Mouse (Mus musculus) spleen, adult 18-20 months (tissue): ENCODE data around the gene Ssr3.

ENCODE experiments used
- DNase-seq, 2 experiments: peaks; one replicate each; pipeline ENCODE4 v3.0.0; 2022; ENCODE audit warnings: mixed read lengths in 2 of 2

Ssr3 gene

DNA sequence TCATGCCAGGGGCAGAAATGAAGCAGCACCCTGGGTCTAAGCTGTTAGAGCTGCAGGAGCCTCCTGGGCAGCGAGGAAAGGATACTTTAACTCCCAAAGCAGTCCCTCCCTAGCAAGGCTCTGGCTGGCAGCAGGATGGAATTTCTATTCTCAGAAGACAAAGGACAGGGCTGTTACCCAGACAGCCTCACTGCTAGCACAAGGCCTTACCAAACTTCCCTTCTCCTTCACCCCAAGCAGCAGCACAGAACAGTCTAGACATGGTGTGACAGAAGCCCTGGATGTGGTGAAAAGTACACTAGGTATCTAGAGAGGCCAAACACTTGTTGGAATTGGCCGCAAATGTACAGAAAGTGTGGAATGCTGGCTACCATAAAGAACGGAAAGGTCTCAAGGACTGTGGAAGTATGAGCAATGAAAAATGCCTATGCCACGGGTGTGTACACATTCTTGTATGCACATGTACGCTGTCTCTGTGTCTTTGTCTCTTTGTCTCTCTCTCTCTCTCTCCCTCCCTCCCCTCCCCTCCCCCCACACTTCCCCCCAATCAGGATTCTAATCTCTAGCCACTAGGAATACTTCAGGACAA, 18.7 kb downstream of the Ssr3 start:
- no peak for DNase-seq

DNA sequence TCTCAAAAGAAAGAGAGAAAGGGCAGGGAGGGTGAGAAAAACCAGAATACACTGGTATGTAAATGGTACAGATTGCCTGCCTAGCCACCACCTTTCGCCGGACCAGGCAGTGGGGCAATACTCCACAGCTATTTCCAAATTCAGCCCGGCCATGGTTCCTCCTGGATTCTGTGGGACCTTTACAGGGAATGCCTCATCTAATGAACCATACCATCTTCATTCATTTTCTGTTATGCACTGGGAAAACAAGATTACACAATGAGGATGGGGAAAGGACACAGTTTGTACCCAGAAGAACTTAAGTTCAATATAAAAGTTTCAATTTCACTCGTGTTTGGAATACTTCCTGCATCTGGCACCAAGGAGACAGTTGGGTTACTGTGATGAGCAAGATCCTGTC, 19.9 kb downstream of the Ssr3 start:
- no peak for DNase-seq

DNA sequence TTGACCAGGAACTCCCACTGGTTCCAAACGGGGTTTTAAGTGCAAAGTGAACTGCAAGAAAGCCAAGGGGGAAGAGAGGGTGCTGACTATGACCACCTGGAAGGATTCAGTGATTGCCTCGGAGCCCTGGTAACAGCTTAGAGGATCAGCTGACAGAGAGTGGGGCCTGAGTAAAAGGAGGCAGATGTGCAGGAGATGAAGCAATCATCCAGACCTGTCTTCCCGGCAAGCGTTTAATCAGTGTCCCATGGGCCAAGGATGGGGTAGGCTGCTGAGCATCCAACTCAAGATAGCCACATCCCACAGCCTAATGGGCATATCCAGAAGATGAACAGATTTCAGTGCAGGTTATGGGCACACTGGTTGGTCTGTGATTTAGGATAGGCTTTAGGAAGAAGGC, 24.5 kb downstream of the Ssr3 start:
- DNase-seq, result no peak

DNA sequence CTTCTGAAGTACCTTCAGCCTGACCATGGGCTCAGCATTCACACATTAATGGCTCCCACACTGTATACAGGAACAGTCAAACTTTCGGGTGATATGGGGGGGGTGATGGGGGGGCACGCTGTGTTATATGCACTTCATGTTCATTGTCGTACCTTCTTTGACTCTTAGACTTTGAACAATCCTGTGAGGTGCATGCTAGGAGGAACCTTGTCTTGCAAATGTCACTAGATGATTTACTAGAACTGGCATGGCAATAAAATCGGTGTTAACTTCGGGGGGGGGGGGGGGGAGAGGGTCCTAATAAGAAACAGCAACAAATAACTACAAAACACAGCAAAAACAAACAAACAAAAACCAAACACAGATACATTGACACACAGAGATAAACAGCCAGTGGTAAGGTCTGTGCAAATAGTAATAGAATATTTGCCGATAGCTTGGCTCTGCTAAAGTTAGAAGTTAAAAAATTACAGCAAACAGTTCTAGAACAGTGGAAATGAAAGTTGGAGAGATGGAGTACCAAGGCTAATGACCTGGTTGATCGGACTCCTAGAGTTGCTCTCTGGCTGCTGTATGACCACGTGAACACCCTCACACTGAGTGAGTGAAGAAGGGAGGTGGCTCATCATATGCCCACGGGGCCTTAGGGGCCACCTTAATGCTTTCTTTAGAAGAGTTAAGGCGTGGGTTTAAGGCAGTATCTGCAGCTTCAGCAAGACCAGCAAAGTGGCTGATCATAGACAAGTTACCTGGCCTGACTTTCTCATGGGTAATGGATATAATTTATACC, 26.3 kb downstream of the Ssr3 start:
- DNase-seq, result no peak

DNA sequence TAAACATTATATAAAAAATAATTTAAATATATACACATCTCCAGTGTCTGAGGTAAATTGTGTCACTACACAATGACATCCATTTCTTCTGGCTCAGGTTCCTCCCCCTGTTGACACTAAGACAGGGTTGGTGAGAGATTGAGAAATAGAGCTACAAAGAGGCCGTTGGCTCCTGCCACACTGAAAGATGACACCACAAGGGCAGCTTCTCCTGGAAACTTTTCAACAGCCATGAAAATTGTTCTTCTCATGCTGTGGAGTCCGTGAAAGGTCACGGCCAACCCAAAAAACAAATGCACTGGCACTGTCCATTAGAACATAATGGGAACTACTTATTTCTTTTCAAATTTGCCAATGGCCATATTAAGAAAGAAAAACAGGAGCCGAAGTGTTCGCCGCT, 27.2 kb downstream of the Ssr3 start:
- DNase-seq, result no peak

DNA sequence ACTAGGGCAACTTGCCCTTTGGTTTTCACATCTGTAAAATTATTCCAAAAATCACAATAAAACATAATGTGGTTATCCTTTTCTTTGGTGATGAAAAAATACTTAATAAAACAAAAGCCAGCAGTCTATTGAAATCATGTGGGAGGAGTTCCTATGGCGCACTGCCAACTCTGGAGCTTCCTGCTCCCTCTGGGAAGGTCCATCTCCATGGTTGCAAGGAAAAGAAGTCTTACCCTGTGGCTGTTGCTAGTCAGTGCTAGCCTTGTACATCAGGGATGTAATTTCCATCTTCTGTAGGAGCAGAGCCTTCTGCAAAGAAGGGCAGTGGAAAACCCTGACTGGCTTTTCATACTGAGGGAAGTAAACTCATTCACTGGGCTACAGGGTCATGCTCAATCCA, 29.0 kb downstream of the Ssr3 start:
- no peak for DNase-seq

DNA sequence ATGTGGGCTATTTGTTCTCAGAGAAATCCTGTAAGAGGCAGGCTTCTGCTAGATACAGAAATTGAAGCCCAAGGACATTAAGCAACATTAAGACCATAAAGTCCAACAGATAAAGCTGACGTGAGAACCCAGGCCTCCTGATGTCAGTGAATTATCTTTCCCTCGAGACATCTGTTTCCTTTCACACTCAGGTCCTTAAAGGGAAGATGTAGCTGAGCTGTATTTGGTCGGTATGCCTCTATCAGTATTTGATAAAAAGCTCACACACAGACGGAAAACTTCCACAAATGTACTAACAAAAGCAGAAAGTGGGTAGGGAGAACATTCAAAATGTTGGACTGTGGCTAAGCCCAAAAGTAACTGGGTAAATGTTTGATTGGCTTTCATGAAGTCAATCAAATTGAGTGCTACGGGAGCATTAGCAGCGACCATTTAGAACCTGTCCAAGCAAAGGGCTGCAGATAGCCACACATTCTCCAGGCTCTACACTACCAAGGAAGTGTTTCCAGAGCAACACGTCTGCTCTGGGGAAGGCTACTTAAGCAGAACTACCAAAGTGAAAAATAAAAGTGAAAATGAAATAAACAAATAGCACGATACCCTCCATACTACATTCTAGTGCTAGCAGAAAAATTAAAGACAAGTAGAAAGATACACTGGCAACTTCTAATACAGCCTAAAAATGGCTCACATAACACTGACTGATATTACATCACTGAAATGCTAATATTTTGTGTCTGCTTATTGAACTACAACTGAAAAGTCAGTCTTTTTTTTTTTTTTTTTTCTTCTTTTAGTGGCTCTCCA, 32.1 kb downstream of the Ssr3 start:
- DNase-seq, result no peak

DNA sequence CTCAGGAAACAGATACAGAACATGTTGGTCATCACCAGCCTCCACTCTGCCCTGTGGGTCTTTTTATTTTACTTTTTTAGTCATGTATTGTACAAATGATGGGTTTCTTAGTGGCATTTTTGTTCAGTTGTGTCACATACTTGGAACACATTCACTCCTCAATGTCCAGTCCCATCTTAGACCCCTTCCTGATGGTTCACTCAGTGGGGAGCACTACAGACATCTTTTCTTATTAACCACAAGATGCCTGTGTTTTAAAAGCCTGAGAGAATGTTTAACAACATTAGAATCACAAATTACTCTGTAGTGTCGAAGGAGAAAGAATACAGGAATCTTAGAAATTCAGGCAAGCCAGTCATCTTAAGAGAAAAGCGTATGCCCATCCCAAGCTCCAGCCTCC, 33.6 kb downstream of the Ssr3 start:
- no peak for DNase-seq

DNA sequence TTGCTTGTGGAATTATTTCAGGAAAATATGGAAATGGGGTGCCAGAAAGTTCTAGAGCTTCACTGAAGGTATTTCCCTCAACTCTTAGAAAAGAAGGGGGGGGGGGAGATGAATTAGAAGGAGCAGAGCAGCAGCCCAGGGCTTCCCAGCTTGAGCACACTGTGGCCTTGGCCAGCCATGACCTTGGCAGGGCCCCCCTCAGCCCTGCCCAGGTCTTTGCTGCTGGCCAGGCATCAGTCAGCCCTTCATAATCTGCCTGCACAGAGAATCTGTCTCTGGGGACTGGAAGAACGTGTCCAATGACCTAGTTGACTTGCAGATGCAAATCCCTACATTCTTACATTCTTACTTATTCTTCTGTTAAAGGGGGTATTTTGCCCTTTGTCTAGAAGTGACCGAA, 34.1 kb downstream of the Ssr3 start:
- no peak for DNase-seq

DNA sequence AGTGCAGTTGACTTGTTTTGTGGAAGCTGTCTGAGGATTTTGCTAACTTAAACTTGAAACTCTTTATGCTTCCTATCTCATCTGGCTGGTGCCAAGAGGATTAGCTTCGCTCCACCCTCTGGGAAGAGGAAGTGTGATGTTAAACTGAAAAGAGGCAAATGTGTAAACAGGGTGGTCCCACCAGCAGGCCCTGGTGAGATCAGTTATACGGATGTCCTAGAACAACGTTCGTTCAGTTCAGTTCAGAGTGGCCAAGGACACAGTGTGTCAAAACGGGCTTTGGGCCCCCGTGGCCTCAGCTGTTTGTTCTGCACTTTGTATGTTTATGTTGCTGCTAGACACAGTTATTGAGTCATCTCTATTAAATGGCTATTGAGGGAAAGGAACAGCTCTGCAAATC, 36.9 kb downstream of the Ssr3 start:
- DNase-seq, result no peak

DNA sequence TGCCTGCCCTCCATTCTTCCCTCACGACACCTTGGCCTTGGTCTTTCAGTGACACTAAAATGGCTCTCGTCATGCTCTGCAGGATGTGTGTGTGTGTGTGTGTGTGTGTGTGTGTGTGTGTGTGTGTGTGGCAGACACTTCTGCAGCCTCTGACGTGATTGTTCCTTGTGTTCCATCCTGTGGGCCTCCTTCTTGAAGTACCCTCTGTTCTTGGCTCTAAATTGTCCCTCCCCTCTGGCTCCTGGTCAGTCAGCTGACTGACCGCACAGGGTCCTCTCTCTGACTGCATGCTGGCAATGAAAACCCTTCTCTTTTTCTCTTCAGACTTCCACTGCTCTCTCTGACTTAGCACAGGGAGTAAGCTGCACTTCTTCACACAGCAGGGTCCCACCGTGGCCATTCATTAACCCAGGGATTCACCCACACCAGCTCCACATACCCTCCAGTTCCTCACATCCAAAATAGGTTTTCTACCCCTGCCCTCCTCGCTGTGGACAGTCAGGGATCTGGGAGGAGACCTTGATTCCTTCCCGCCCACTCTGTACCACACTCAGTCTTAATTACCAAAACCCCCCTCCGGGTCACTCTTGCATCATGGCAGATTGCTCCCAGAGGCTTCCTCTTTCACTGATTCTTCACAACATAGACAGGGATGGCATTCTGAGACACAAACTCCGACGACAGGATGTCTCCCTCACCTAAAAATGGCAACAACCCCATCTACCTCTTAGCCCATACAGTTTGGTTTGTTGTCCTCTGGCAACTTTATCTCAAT, 39.0 kb downstream of the Ssr3 start:
- no peak for DNase-seq

DNA sequence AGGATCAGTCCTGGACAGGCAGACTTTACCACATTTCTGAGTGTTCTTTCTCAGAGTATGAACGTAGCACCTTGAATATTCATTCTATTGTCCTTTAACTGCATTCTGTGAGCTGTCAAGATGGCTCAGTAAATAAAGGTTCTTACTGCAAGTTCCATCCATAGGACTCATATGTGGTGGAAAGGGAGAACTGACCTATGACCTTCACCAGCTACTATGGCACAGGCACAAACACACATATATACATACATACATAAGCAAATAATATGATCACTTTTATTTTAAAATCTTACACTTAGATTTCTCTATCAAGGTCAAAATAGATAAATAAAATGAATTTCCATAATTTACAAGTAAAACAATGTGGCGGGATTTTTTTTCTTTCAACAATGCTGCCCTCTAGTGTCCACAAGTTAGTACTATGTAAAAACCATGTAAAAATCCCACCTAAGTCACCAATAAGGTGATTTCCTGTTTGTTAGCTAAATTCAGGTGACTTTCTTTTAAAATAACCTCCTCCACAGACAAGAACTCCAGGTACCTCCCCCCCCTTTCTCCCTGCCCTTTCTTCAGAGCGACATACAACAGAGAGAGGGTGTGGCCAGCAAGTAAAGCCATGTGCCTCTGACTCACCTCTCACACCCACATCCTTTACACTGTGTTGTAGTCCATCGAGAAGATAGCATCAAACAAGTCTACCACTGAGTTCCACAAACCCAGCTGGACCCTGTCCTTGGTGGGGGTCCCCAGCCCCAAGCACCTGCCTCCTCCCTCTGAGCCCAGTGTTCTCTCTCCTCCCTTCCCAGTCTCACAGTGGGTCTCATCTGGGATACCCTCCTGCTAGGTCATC, 39.9 kb downstream of the Ssr3 start:
- DNase-seq, result no peak

DNA sequence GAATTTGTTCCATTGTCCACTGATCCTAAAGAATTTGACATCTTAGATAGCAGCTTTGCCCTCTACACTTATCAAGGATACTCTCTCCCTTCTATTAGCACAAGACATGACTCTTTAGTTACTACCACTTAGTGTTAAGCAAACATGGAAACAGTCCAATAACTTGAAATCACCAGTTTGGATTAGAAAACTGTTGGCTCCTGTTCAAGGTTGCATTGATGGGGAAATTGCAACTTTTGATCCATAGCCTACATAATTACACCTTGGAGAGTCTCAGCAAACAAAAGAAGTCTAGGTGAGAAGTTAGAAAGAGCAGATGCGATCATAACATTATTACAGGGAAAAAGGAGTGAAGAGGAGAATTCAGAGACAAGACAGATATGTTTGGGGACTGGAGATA, 46.2 kb downstream of the Ssr3 start:
- no peak for DNase-seq

DNA sequence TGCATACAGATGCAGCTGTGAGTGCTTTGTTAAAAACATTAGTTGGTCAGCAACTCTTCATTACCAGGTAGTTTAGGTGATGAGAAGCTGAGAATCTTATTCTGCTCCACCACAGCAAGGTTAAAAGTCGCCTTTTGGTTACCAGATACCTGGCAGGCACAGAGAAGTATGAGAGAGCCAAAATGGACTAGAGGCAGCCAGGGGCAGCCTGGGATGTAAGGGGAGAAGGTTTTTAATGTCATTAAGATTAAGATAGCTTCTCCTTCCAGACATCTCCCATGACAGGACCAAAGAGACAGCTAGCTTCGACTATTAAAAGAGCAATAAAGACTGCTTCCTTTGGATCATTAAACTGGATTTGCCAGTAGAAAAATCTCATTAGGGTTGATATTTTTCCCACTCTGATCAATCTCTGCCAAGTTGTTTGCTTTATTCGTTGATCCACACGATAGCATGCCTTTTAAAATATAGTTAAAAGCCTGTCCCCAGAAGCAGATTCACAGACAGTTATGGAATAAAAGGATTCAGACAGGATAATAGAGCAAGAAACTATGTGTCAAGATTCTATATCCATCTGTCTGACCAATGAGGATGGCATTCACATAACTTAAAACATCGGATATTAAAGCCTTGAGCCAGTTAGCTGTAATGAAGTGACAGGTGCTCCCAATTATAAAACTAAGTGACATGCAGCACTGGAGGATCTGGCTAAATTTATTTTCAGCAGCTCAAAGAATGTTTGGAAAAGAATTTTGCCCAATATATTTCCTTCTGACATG, 52.1 kb downstream of the Ssr3 start:
- DNase-seq, result no peak

DNA sequence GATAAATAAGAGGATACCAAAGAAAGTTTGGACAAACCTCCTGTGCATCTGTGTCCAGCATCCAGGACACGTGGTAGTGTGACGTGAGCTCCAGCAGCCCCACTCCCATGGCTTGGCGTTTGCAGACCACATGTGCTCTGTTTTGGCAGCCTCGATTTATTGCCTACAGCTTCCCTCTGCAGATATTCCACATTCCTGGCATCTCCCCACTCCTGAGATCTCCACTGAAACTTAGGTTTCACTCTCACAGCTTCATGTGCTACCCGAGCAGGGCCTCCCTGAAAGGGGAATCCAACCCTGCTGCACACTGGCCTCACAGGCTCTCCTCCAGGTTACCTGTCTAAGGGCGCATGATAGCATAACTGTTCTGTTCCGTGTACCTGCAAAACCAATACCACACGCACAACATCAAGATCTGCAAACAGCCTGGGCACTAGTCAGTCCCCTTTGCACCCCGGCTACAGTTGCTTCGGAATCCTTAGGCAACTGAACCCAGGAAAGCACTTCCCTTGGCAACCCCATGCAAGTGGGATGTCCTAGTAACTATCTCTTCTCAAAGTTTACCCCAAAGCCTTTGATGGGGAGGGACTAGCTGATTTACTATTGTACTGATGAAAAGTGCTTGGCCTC, 54.5 kb downstream of the Ssr3 start:
- DNase-seq, result no peak
